Mouse (Mus musculus): Measurements from ENCODE around the gene Pkn3. TPM values are rescaled to one million over a fixed set of nuclear protein-coding genes. Genes with fewer than 3 reads are reported as not detected.
A peak's percentile ranks its signal among the peaks of the same experiment; 100 is the strongest.

The Pkn3 gene
- polyA plus RNA-seq, 1 experiment: 1.3 TPM

GRCm38 (mm10) chr2:30075625-30076024 lies 1.9 kb upstream of the Pkn3 start:
- Histone ChIP-seq H3K4me3 (ENCODE audit: insufficient read depth, low read depth, low read length) (no peak overlapping the region), H3K27ac (replicated peaks; ENCODE audit: low read depth, low read length) (no peak overlapping the region), H3K4me1 (ENCODE audit: control insufficient read depth, insufficient read depth, insufficient read length, low read length) (no peaks in the 10 kb centered on the region)

GRCm38 (mm10) chr2:30076439-30076838 lies 1.0 kb upstream of the Pkn3 start:
- Histone ChIP-seq H3K27ac (replicated peaks; ENCODE audit: low read depth, low read length) (no peak overlapping the region), H3K4me1 (ENCODE audit: control insufficient read depth, insufficient read depth, insufficient read length, low read length) (no peaks in the 10 kb centered on the region), H3K4me3 (ENCODE audit: insufficient read depth, low read depth, low read length) (no peak overlapping the region)

- no peaks in the 10 kb centered on the region for H3K4me1 ChIP-seq (ENCODE audit: control insufficient read depth, insufficient read depth, insufficient read length, low read length)
- no peak overlapping the region for H3K27ac ChIP-seq (replicated peaks; ENCODE audit: low read depth, low read length)
- H3K4me3 ChIP-seq (ENCODE audit: insufficient read depth, low read depth, low read length): 0 out of 2 replicates have a peak overlapping the region, but pooled peaks have one; percentile 68
Measured at GRCm38 (mm10) chr2:30076959-30077358, 525 bp upstream of the Pkn3 start.

GRCm38 (mm10) chr2:30078349-30078712 lies 847 bp downstream of the Pkn3 start:
- peak overlapping the region; percentile 80 for H3K27ac ChIP-seq (replicated peaks; ENCODE audit: low read depth, low read length)
- no peaks in the 10 kb centered on the region for H3K4me1 ChIP-seq (ENCODE audit: control insufficient read depth, insufficient read depth, insufficient read length, low read length)
- H3K4me3 ChIP-seq (ENCODE audit: insufficient read depth, low read depth, low read length): peak overlapping the region; percentile 41

DNA sequence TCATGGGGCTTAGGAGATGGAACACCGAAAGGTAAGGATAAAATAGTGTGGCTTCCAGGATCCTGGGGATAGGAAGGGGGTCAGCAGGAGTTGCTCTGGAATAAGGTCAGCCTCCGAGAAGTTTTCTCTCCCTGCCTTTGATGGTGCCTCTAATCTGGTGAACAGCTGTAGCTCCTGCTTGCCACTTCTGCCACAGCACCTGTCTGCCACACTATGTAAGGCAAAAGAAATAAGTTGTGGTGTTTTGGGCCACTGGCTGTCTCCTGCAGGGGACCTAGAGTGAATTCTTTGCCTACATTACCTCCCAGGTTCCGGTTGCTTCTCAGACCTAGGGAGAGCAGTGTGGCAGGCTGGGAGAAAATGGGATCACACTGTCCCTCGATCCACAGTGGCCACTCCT lies 1.3 kb downstream of the Pkn3 start:
- Histone ChIP-seq H3K27ac (replicated peaks; ENCODE audit: low read depth, low read length) (peak overlapping the region; percentile 80), H3K4me1 (ENCODE audit: control insufficient read depth, insufficient read depth, insufficient read length, low read length) (no peaks in the 10 kb centered on the region), H3K4me3 (ENCODE audit: insufficient read depth, low read depth, low read length) (peak overlapping the region; percentile 38)

DNA sequence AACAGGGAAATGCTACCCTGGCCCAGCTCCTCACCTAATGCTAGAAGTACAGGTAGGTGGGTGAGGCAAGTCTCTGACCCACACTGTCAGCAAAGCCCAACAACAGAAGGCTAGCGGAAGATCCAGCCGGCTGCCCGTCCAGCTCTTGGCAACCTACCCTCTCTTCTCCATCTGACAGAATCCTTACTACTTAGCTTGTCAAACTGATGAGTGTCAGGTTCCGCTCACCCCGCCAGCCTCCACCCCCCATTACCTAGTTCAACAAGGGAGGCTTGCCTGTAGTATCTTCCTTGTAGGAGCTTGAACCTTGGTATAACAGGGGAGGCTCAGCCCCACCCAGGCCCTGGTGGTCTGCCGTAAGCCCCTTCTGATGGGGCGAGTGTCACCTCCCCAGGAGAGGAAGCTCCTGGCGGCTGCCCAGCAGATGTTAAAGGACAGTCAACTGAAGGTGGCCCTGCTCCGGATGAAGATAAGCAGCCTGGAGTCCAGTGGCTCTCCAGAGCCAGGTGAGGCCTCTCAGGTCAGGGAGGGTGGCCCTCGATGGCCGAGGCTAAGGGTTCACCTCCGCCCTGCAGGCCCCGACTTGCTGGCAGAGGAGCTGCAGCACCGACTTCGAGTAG lies 2.8 kb downstream of the Pkn3 start:
- Histone ChIP-seq H3K27ac (replicated peaks; ENCODE audit: low read depth, low read length) (no peak overlapping the region), H3K4me3 (ENCODE audit: insufficient read depth, low read depth, low read length) (no peak overlapping the region), H3K4me1 (ENCODE audit: control insufficient read depth, insufficient read depth, insufficient read length, low read length) (no peaks in the 10 kb centered on the region)

GRCm38 (mm10) chr2:30084113-30084512 lies 6.6 kb downstream of the Pkn3 start:
- no peak overlapping the region for H3K4me3 ChIP-seq (ENCODE audit: insufficient read depth, low read depth, low read length)
- no peak overlapping the region for H3K27ac ChIP-seq (replicated peaks; ENCODE audit: low read depth, low read length)
- H3K4me1 ChIP-seq (ENCODE audit: control insufficient read depth, insufficient read depth, insufficient read length, low read length): no peaks in the 10 kb centered on the region

DNA sequence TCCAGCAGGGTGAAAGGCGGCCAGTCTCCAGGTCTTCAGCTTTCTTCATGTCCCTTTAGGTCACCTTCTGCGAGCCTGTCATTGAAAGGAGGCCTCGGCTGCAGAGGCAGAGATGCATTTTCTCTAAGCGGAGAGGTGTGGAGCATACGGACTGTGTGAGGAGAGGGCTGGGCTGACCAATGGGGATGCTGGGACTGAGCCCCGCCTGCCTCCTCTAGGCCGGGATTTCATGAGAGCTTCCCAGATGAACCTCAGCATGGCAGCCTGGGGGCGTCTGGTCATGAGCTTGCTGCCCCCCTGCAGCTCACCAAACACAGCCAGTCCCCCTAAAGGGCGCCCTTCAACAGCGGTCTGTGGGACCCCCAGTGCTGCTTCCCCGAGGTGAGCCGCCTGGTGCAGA lies 7.1 kb downstream of the Pkn3 start:
- no peak overlapping the region for H3K27ac ChIP-seq (replicated peaks; ENCODE audit: low read depth, low read length)
- H3K4me1 ChIP-seq (ENCODE audit: control insufficient read depth, insufficient read depth, insufficient read length, low read length): no peaks in the 10 kb centered on the region
- H3K4me3 ChIP-seq (ENCODE audit: insufficient read depth, low read depth, low read length): no peak overlapping the region

- no peak overlapping the region for H3K4me3 ChIP-seq (ENCODE audit: insufficient read depth, low read depth, low read length)
- no peak overlapping the region for H3K27ac ChIP-seq (replicated peaks; ENCODE audit: low read depth, low read length)
- no peaks in the 10 kb centered on the region for H3K4me1 ChIP-seq (ENCODE audit: control insufficient read depth, insufficient read depth, insufficient read length, low read length)
Measured at GRCm38 (mm10) chr2:30087310-30087709, 9.8 kb downstream of the Pkn3 start.

DNA sequence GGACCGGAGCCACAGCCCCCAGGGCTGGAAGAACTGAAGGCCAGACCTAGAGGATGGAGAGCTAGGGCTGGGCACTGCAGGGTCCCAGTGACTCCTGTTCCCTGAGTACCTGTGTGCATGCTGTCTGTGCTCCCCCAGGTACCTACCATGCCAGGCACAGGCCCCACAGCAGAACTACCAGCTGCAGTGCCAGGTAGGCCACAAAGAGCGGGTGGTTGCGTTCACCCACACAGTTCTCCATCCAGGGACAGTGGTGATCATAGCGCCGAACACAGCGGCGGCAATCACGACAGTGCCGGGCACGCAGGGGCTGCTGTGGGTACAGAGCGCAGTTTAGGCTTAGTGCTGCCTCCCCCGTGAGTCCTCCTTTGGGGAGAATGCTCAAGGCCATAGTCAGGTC lies 14.0 kb downstream of the Pkn3 start:
- H3K4me1 ChIP-seq (ENCODE audit: control insufficient read depth, insufficient read depth, insufficient read length, low read length): peaks cover 3% of the 10 kb centered on the region; the same call in 1 of the 2 replicates
- no peak overlapping the region for H3K4me3 ChIP-seq (ENCODE audit: insufficient read depth, low read depth, low read length)
- H3K27ac ChIP-seq (replicated peaks; ENCODE audit: low read depth, low read length): no peak overlapping the region

- 0 out of 2 replicates have a peak overlapping the region, but pooled peaks have one; percentile 62 for H3K4me3 ChIP-seq (ENCODE audit: insufficient read depth, low read depth, low read length)
- H3K27ac ChIP-seq (replicated peaks; ENCODE audit: low read depth, low read length): no peak overlapping the region
- peaks cover 3% of the 10 kb centered on the region; the same call in 1 of the 2 replicates for H3K4me1 ChIP-seq (ENCODE audit: control insufficient read depth, insufficient read depth, insufficient read length, low read length)
Measured at GRCm38 (mm10) chr2:30092280-30092918, 14.9 kb downstream of the Pkn3 start.

- Histone ChIP-seq H3K27ac (replicated peaks; ENCODE audit: low read depth, low read length) (0 out of 2 replicates have a peak within 1 kb of the TSS, but pooled peaks have one; percentile 1), H3K4me3 (ENCODE audit: insufficient read depth, low read depth, low read length) (peak within 1 kb of the TSS; percentile 62), H3K4me1 (ENCODE audit: control insufficient read depth, insufficient read depth, insufficient read length, low read length) (peaks cover 3% of the 10 kb centered on the region; the same call in 1 of the 2 replicates)
Measured at GRCm38 (mm10) chr2:30093471-30094207, 16.2 kb downstream of the Pkn3 start, which contains the start of gene Zdhhc12. Gene Zdhhc12 (minus strand): TSS chr2:30093648.

DNA sequence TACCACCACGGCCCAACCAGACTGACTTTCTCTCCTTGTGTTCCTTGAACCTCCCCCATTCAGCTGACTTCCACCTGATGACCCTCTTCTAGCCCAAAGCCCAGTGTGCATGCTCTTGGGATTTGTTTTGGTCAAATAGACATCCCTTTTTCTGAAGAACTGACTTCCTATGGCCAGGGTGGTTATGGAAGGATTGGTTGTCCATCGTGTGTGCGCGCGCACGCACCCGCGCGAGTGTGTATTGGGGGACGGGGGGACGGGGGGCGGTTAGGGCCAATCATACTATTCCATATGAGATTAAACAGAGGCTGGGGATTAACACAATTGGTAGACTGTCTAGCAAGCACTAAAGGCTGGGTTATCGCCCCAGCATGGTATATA lies 16.7 kb downstream of the Pkn3 start:
- 0 out of 2 replicates have a peak overlapping the region, but pooled peaks have one; percentile 1 for H3K27ac ChIP-seq (replicated peaks; ENCODE audit: low read depth, low read length)
- peak overlapping the region; percentile 62 for H3K4me3 ChIP-seq (ENCODE audit: insufficient read depth, low read depth, low read length)
- peaks cover 3% of the 10 kb centered on the region; the same call in 1 of the 2 replicates for H3K4me1 ChIP-seq (ENCODE audit: control insufficient read depth, insufficient read depth, insufficient read length, low read length)

DNA sequence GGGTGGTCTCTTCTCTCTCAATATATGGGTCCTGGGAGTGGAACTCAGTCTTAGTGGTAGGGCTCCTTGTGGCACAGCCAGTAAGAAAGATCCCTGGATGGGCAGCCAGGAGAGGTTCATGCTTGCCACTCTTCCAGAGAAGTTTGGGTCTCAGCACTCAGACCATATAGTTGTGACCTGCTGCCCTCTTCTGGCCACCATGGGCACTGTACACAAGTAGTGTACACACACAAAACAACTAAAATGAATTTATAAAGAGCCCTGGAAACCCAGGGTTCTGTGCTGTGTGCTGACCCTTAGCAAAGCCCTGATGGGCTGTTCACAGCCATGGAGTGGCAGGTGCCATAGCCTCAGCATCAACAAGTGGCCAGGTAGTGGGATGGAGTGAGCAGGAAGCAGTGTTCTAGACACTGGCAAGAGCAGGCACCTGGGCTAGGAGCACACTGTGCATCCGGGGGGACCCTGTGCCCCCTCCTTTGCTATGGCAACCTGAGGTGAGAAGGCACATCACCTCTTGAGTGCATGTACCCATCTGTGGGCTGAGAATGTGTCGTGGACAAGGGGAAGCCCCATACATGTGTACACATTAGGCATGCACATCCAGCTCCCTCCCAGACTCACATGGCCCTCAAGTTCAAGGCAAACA lies 18.5 kb downstream of the Pkn3 start:
- Histone ChIP-seq H3K27ac (replicated peaks; ENCODE audit: low read depth, low read length) (no peak overlapping the region), H3K4me1 (ENCODE audit: control insufficient read depth, insufficient read depth, insufficient read length, low read length) (peaks cover 3% of the 10 kb centered on the region; the same call in 1 of the 2 replicates), H3K4me3 (ENCODE audit: insufficient read depth, low read depth, low read length) (no peak overlapping the region)

DNA sequence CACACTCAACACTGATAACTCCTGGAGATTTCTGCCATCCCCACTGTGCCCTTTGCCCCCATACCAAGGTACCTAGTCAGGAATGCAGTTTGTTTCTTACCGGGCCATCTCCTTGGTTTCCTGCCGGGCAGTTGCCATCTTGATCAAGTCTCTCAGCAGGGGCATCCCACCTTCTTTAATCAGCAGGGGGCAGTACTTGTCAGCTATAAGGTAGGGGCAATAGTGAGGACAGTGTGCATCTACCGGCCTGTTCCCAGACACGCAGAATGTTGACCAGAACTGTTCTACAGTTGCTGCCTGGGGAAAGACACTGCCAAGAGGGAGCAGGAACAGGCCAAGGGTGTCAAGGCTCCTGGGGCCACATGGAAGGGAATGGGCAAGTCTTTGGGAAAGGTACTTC lies 22.7 kb downstream of the Pkn3 start:
- no peaks in the 10 kb centered on the region for H3K4me1 ChIP-seq (ENCODE audit: control insufficient read depth, insufficient read depth, insufficient read length, low read length)
- H3K27ac ChIP-seq (replicated peaks; ENCODE audit: low read depth, low read length): no peak overlapping the region
- no peak overlapping the region for H3K4me3 ChIP-seq (ENCODE audit: insufficient read depth, low read depth, low read length)

All from brown adipose tissue, adult 24 weeks (tissue).